Comparison of ENCODE assay signal across 10 mouse cellular contexts in the genomic region with DNA sequence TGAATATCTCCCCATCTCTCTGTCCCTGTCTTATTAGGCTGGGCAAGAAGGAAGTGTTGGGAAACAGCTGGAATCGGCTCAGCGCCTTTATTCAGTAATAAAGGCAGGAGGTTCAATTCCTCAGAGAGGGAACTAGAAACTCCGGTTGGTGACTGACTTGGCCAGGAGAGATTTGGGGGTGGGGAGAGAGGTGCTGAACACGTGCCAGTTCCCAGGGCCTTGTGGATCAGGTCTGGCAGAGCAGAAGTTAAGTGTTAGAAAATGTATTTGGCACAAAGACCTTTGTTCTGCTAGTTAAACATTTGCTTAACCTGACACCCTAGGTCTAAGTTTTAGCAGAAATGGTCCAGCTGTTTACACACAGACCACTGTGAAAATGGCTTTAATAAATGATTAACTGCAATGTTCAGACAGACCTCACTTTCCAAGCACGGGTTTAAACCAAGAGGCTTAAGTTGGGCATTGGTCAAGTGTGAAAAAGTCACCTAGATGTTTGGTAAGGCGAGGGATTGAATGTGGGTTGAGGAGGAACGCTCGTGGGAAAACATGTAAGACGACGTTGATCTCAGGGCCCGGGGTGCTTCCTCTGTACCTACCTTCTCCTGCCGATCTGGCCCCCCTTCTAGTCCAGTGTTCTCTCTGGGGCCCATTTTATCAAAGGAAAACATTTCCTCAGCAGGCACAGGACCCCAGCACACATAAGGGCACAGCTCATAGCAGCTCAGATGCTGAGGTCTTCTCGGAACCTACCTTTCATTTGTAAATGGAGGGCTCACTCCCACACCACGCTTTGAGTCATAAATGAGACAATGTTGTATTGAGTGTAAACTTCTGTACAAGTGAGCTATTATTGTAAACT. TPM values are rescaled to one million over a fixed set of nuclear protein-coding genes. Genes with fewer than 3 reads are reported as not detected.
DNase-seq lines count a peak whose midpoint lies in the region; ATAC-seq and TF ChIP-seq lines count a peak whose summit lies in the region.
"Had no signal": no experiment of that assay in that cellular context is flagged by ENCODE, and none has a peak within 500 bp of the region (broad histone marks: within the 10 kb centered on the region; RNA-seq: fewer than 3 reads in every experiment).

No protein-coding gene starts in this region.

- no peaks in the 10 kb centered on the region for H3K36me3 ChIP-seq in lung, embryonic 14.5 days (ENCODE audit: insufficient read depth)
- H3K36me3 ChIP-seq: neural tube, embryonic 12.5 days had no signal

- H3K4me1 ChIP-seq in lung, embryonic 14.5 days (ENCODE audit: insufficient read depth), result 0 out of 2 replicates have a peak, but pooled peaks cover 5% of the 10 kb centered on the region
- H3K4me1 ChIP-seq: neural tube, embryonic 12.5 days had no signal

- no peaks in the 10 kb centered on the region for H3K27me3 ChIP-seq in lung, embryonic 14.5 days (ENCODE audit: insufficient read depth, low read length)
- H3K27me3 ChIP-seq: neural tube, embryonic 12.5 days had no signal

- 34% methylated on average over 14 of the region's 14 CpGs for WGBS in lung, embryonic 14.5 days

- H3K9ac ChIP-seq in lung, embryonic 14.5 days, result no peak overlapping the region
- H3K9ac ChIP-seq: neural tube, embryonic 12.5 days had no signal

- H3K4me2 ChIP-seq in lung, embryonic 14.5 days, result no peak overlapping the region
- H3K4me2 ChIP-seq: neural tube, embryonic 12.5 days had no signal

- H3K9me3 ChIP-seq in lung, embryonic 14.5 days (ENCODE audit: low read depth, low read length), result no peaks in the 10 kb centered on the region
- H3K9me3 ChIP-seq: neural tube, embryonic 12.5 days had no signal

- H3K27ac ChIP-seq in lung, embryonic 14.5 days (ENCODE audit: low read depth), result peak overlapping the region; percentile 81
- H3K27ac ChIP-seq: neural tube, embryonic 12.5 days had no signal

- TF ChIP-seq CTCF in lung, embryonic 14.5 days (IDR thresholded peaks at IDR 0.05; ENCODE audit: low read depth), result no peak

- H3K4me3 ChIP-seq in lung, embryonic 14.5 days (ENCODE audit: low read depth, low read length), result no peak overlapping the region
- H3K4me3 ChIP-seq: neural tube, embryonic 12.5 days had no signal

- peak; percentile 81 for ATAC-seq in lung, embryonic 14.5 days (ENCODE audit: insufficient read depth)
- no peak for ATAC-seq in megakaryocyte, adult 5-6 weeks (ENCODE audit: poor library complexity, severe bottlenecking)

- peak; percentile 29 for DNase-seq in urinary bladder, postnatal 25 days (ENCODE audit: low spot score)
- no peak for DNase-seq in urinary bladder, adult 2 months (ENCODE audit: low spot score)
- DNase-seq in kidney, adult 18-20 months, result peak; percentile 84
- peak; percentile 80 for DNase-seq in lung, embryonic 14.5 days
- no peak for DNase-seq in testis, postnatal 14 days (ENCODE audit: low spot score)
- no peak for DNase-seq in natural killer cell, adult 2 months (ENCODE audit: low spot score in 2 of 2)
- DNase-seq: thymus, postnatal 4 days had no signal

RNA-seq across cellular contexts. Expression of a gene that starts 32.0 kb away (rescaled TPM):
- polyA plus RNA-seq in urinary bladder, adult 2 months (2012; rRNA removed), result 64.1 and 86.7 TPM in 2 replicates
- polyA plus RNA-seq in lung, embryonic 14.5 days (2014; fragmentation: Nextera tagmentation; extraction: Ambion mirVana), result 118 and 119 TPM in 2 replicates
- 19.2 and 19.9 TPM in 2 replicates for total RNA-seq in megakaryocyte, adult 5-6 weeks (2015)
- 241 and 283 TPM in 2 replicates for total RNA-seq in megakaryocyte, adult 5-6 weeks (2017)

RNA-seq across cellular contexts. Expression of a gene that starts 57.0 kb away (rescaled TPM):
- 0.11 and 0.16 TPM in 2 replicates for polyA plus RNA-seq in urinary bladder, adult 2 months (2012; rRNA removed)
- 0.28 and 0.68 TPM in 2 replicates for polyA plus RNA-seq in lung, embryonic 14.5 days (2014; fragmentation: Nextera tagmentation; extraction: Ambion mirVana)
- not detected in 2 replicates for total RNA-seq in megakaryocyte, adult 5-6 weeks (2015)
- total RNA-seq in megakaryocyte, adult 5-6 weeks (2017), result not detected in 2 replicates
- total RNA-seq: MEL had no signal
- polyA plus RNA-seq: neural tube, embryonic 12.5 days had no signal

RNA-seq across cellular contexts. Expression of a gene that starts 59.3 kb away (rescaled TPM):
- 0.30 and 0.53 TPM in 2 replicates for polyA plus RNA-seq in urinary bladder, adult 2 months (2012; rRNA removed)
- polyA plus RNA-seq in lung, embryonic 14.5 days (2014; fragmentation: Nextera tagmentation; extraction: Ambion mirVana), result 9.0 and 13.3 TPM in 2 replicates
- total RNA-seq in megakaryocyte, adult 5-6 weeks (2015), result not detected in 2 replicates
- total RNA-seq in megakaryocyte, adult 5-6 weeks (2017), result 0.04 TPM in 1 of 2 replicates, not detected in the other

Comparison
In these comparisons a context has a peak if more than half of its experiments do, and no peak if none do; other contexts are left out.
1. DNase-seq: peak in urinary bladder, postnatal 25 days (single experiment), kidney, adult 18-20 months (single experiment) and lung, embryonic 14.5 days (single experiment); none in urinary bladder, adult 2 months (single experiment), testis, postnatal 14 days (single experiment) and natural killer cell, adult 2 months (0 of 2).